Mouse (Mus musculus) effector memory CD4-positive, alpha-beta T cell, adult 7 months (primary cell): ENCODE results near the gene 1700031F05Rik. TPM values are rescaled to one million over a fixed set of nuclear protein-coding genes. Genes with fewer than 3 reads are reported as not detected.

Source experiments
- polyA plus RNA-seq: library from polyadenylated mRNA; unstranded; fragments of 100-300 nt; shearing (Covaris generic); gene quantifications from one replicate; pipeline ENCODE4 v1.2.1, GENCODE M21; 2017

1700031F05Rik gene
- polyA plus RNA-seq: 0.39 TPM

GRCm38 (mm10) chrX:102867871-102868270 is at the start of gene 1700031F05Rik:
Gene 1700031F05Rik, minus strand, starts transcription at chrX:102867971.

DNA sequence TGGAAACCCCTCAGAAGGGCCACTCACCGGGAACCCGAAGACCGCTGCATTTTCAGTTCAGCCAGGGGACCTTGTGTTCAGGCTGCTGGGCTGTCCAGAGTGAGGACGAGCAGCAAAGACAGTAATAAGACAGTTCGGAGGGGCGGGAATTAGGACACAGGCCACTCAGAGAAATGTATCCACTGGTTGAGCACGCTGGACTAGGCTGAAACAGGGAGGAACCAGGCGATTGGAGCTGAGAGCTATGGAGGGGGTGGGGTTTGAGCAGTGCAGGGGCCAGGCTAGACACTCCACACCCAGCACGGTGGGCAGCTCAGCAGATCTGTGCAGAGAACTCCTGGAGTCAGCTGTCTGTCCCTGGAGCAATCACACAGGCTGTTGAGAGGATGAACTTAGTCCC is 40.8 kb upstream of the 1700031F05Rik start, which contains the start of the genes Dmrtc1a and 1700011M02Rik:
Gene Dmrtc1a, minus strand, starts transcription at position 101 of the 400 bp plus-strand sequence.
Gene 1700011M02Rik, plus strand, starts transcription at position 319 of the 400 bp plus-strand sequence.

DNA sequence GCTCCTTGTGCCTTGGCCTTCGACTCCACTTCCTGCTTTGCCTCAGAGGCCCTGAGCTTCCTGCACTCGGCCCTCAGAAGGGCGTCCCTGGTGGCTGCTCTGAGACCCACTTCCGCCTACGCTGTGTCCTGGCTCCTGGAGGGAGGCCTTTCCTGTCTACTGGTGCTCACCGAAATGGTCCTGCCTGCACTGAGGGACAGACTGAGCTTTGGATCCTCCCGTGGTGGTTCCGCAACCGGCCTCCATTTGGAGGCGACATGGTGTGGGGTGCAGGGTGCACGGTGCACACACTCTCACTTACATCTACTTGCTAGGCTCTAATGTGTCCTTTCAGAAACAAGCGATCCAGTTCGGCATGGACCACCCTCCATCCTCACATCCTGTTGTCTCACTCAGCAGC is 13.3 kb downstream of the 1700031F05Rik start, which contains the start of gene Dmrtc1c2:
Gene Dmrtc1c2, minus strand, starts transcription at position 101 of the 400 bp plus-strand sequence.

Other genes starting within 250 kb of the 1700031F05Rik start
- 0.59 TPM for gene Phka1, start 223.7 kb downstream of the 1700031F05Rik start, polyA plus RNA-seq
- gene Gm3880, start 181.0 kb downstream of the 1700031F05Rik start, polyA plus RNA-seq: not detected
- gene Gm9112, start 160.3 kb downstream of the 1700031F05Rik start, polyA plus RNA-seq: not detected
- not detected for gene Dmrtc1b, start 160.1 kb downstream of the 1700031F05Rik start, polyA plus RNA-seq
- gene Dmrtc1c1, start 65.0 kb downstream of the 1700031F05Rik start, polyA plus RNA-seq: not detected
- not detected for gene Dmrtc1c2, start 13.4 kb downstream of the 1700031F05Rik start, polyA plus RNA-seq
- gene Dmrtc1a, start 40.7 kb upstream of the 1700031F05Rik start, polyA plus RNA-seq: not detected
- gene 1700011M02Rik, start 40.9 kb upstream of the 1700031F05Rik start, polyA plus RNA-seq: not detected
- gene 1700018G05Rik, start 60.4 kb upstream of the 1700031F05Rik start, polyA plus RNA-seq: not detected